ENCODE assay signal across 12 mouse cellular contexts in genomic region chr6:99264192-99265093, GRCm38 (mm10).
A peak's percentile ranks its signal among the peaks of the same experiment; 100 is the strongest.
DNase-seq lines count a peak whose midpoint lies in the region; ATAC-seq and TF ChIP-seq lines count a peak whose summit lies in the region.
"Had no signal": no experiment of that assay in that cellular context is flagged by ENCODE, and none has a peak within 500 bp of the region (broad histone marks: within the 10 kb centered on the region; RNA-seq: fewer than 3 reads in every experiment).

No protein-coding gene starts in this region.

- H3K27ac ChIP-seq in heart, embryonic 12.5 days (ENCODE audit: poor library complexity, severe bottlenecking) = peak overlapping the region; percentile 72
- H3K27ac ChIP-seq in heart, adult 2 months = no peak overlapping the region

- H3K4me2 ChIP-seq in heart, embryonic 12.5 days = peak overlapping the region; percentile 55

- WGBS in heart, embryonic 12.5 days = 44% methylated on average over 13 of the region's 13 CpGs
- 61% methylated on average over 13 of the region's 13 CpGs for WGBS in heart, adult 2 months

- no peak for TF ChIP-seq POLR2A in heart, adult 2 months (IDR thresholded peaks at IDR 0.05; ENCODE audit: insufficient read depth, low read depth, low read length)

- H3K79me2 ChIP-seq in heart, adult 2 months (replicated peaks; ENCODE audit: control insufficient read depth, insufficient read depth, low read length) = no peaks in the 10 kb centered on the region; the same call in 1 of the 2 replicates

- H3K4me3 ChIP-seq in heart, embryonic 12.5 days = peak overlapping the region; percentile 12; the same call in 1 of the 2 replicates
- H3K4me3 ChIP-seq in heart, adult 2 months = no peak overlapping the region
- H3K4me3 ChIP-seq: embryonic facial prominence, embryonic 12.5 days had no signal

- peak overlapping the region; percentile 48; the same call in 1 of the 2 replicates for H3K9ac ChIP-seq in heart, embryonic 12.5 days
- no peak overlapping the region for H3K9ac ChIP-seq in heart, adult 2 months (ENCODE audit: low read depth, low read length)
- H3K9ac ChIP-seq: embryonic facial prominence, embryonic 12.5 days had no signal

- 0 out of 2 replicates have a peak, but pooled peaks cover 3% of the 10 kb centered on the region for H3K36me3 ChIP-seq in heart, embryonic 12.5 days
- H3K36me3 ChIP-seq in heart, adult 2 months (ENCODE audit: control insufficient read depth, insufficient read depth, low read length) = peaks cover 5% of the 10 kb centered on the region; the same call in 1 of the 2 replicates
- H3K36me3 ChIP-seq: embryonic facial prominence, embryonic 12.5 days had no signal

- no peak for DNase-seq in heart, adult 2 months
- DNase-seq in 416B (ENCODE audit: low read depth) = peak; percentile 87
- DNase-seq in lung, postnatal 10 days = peak; percentile 32
- no peak for DNase-seq in kidney, postnatal 25 days
- no peak for DNase-seq in right cerebral cortex, postnatal 25 days
- DNase-seq: adrenal gland, postnatal 36 days; gastrocnemius, postnatal 14 days had no signal

- peak; percentile 63 for ATAC-seq in heart, embryonic 12.5 days (ENCODE audit: insufficient number of reproducible peaks, low FRiP score)
- ATAC-seq in granulocyte monocyte progenitor cell, adult 5-6 weeks (replicated peaks; ENCODE audit: poor library complexity, severe bottlenecking) = peak; percentile 64
- ATAC-seq in monocyte, adult 5-6 weeks (replicated peaks; ENCODE audit: insufficient number of reproducible peaks, low FRiP score, low TSS enrichment, poor library complexity, severe bottlenecking) = no peak

- peaks cover 64% of the 10 kb centered on the region for H3K4me1 ChIP-seq in heart, embryonic 12.5 days (replicated peaks)
- H3K4me1 ChIP-seq in heart, adult 2 months (ENCODE audit: control insufficient read depth, insufficient read depth, low read length) = peaks cover 12% of the 10 kb centered on the region

- intact Hi-C loops in heart, adult 2 months (cut with DNase I) = no loop called here

- H3K9me3 ChIP-seq in heart, embryonic 12.5 days (replicated peaks) = no peaks in the 10 kb centered on the region
- H3K9me3 ChIP-seq: embryonic facial prominence, embryonic 12.5 days; G1E had no signal

- no peaks in the 10 kb centered on the region for H3K27me3 ChIP-seq in heart, embryonic 12.5 days (replicated peaks)
- H3K27me3 ChIP-seq in heart, adult 2 months (ENCODE audit: control insufficient read depth, insufficient read depth, low read length) = no peaks in the 10 kb centered on the region

- no peak for TF ChIP-seq CTCF in heart, adult 2 months (IDR thresholded peaks at IDR 0.05)

- TF ChIP-seq EP300 in heart, adult 2 months (IDR thresholded peaks at IDR 0.05; ENCODE audit: insufficient read depth, low read depth, low read length) = no peak

Comparison
In these comparisons a context has a peak if more than half of its experiments do, and no peak if none do; other contexts are left out.
1. DNase-seq: peak in 416B (single experiment) and lung, postnatal 10 days (single experiment); none in heart, adult 2 months (0 of 2), kidney, postnatal 25 days (0 of 2) and right cerebral cortex, postnatal 25 days (single experiment).